Mouse (Mus musculus): ENCODE results near the gene Armh1. TPM values are rescaled to one million over a fixed set of nuclear protein-coding genes. Genes with fewer than 3 reads are reported as not detected.

The Armh1 gene
- 3.2 and 5.7 TPM in 2 replicates for polyA plus RNA-seq (2015; fragmentation: Nextera tagmentation; extraction: Ambion mirVana)

DNA sequence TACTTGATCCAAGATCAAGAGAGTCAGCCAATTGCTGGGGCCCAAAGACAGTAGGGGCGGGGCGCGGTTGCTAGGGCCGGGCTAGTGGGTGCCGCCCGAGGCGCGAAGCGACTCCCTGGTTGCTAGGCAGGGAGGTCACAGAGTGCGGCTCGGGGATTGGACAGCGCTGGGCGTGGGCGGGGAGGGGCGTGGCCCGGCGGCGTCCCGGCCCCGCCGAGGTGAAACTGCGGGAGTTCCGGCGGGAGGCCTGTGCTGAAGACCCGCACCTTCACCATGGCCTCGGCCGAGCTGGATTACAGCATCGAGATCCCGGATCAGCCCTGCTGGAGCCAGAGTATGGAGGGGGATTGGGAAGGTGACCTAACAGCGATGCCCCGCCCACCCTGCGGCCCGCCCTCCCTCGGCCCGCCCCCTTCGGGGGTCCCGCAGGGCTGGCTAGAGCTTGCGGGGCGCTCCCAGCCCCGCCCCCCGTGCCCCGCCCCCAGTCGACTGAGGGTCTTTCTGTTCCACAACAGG, at the start of gene Armh1, which contains the start of gene Tmem53:
TSS of gene Armh1 (minus strand) at position 325 of the 516 bp plus-strand sequence.
TSS of gene Tmem53 (plus strand) at position 151 of the 516 bp plus-strand sequence.
- Histone ChIP-seq H3K9ac (peak within 1 kb of the TSS; percentile 51; the same call in 1 of the 2 replicates), H3K27ac (replicated peaks) (peak within 1 kb of the TSS; percentile 94), H3K27me3 (no peaks in the 10 kb centered on the region), H3K4me2 (replicated peaks) (peak within 1 kb of the TSS; percentile 74), H3K4me3 (replicated peaks) (peak within 1 kb of the TSS; percentile 64), H3K36me3 (no peaks in the 10 kb centered on the region), H3K4me1 (peaks cover 34% of the 10 kb centered on the region), H3K9me3 (replicated peaks) (no peaks in the 10 kb centered on the region)
- 0% methylated on average over 42 of the region's 43 CpGs for WGBS
- peak; percentile 94 for ATAC-seq (ENCODE audit: insufficient number of reproducible peaks, low FRiP score, low TSS enrichment, low read depth)

DNA sequence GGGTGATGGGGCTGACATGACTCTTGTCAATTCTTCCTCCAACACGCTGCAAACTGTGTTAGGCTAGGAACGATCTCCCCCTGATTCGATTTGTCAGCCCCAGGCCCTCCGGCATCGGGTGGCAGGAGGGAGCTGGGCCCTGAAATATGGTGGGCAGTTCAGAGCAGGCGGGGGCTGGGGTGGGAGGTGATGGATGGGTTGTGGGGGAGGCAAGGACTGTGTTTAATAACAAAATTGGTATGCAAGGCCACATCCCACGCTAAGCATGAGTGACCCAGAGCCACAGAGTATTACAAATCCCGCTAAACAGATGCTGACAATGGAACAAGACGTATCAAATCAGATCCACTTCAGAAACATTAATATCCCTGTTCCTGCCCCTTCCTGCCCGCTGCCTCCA, 48.0 kb upstream of the Armh1 start:
- H3K4me3 ChIP-seq (replicated peaks), result no peak overlapping the region
- no peaks in the 10 kb centered on the region for H3K36me3 ChIP-seq
- H3K9me3 ChIP-seq (replicated peaks), result no peaks in the 10 kb centered on the region
- WGBS, result 70% methylated on average over 10 of the region's 10 CpGs
- no peak overlapping the region for H3K4me2 ChIP-seq (replicated peaks)
- H3K4me1 ChIP-seq, result peaks cover 15% of the 10 kb centered on the region
- H3K27ac ChIP-seq (replicated peaks), result no peak overlapping the region
- peaks cover 60% of the 10 kb centered on the region for H3K27me3 ChIP-seq
- no peak overlapping the region for H3K9ac ChIP-seq
- no peak for ATAC-seq (ENCODE audit: insufficient number of reproducible peaks, low FRiP score, low TSS enrichment, low read depth)

DNA sequence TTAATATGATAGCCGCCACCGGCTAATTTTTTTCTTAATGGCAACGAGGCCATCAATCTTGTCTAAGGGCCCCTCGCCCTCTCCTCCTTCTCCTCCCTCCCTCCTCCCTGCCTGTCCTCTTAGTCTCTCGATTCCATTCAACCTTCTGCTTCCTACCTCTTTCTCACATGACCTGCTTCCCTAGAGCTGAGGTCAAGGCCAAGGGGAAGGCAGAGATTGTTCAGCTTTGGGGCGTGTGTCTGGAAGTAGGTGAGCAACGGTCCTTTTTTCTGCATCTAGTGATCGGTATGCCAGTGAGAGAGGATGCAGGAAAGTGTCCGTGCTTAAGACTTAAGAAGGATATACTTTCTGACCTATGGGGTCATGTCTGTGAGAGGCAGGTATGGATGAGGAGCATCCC, 45.9 kb upstream of the Armh1 start:
- H3K27me3 ChIP-seq, result peaks cover 39% of the 10 kb centered on the region
- H3K9ac ChIP-seq, result no peak overlapping the region
- no peaks in the 10 kb centered on the region for H3K4me1 ChIP-seq
- ATAC-seq (ENCODE audit: insufficient number of reproducible peaks, low FRiP score, low TSS enrichment, low read depth), result no peak
- no peaks in the 10 kb centered on the region for H3K36me3 ChIP-seq
- H3K9me3 ChIP-seq (replicated peaks), result no peaks in the 10 kb centered on the region
- H3K4me2 ChIP-seq (replicated peaks), result no peak overlapping the region
- H3K4me3 ChIP-seq (replicated peaks), result no peak overlapping the region
- no peak overlapping the region for H3K27ac ChIP-seq (replicated peaks)
- WGBS, result 81% methylated on average over 9 of the region's 9 CpGs

DNA sequence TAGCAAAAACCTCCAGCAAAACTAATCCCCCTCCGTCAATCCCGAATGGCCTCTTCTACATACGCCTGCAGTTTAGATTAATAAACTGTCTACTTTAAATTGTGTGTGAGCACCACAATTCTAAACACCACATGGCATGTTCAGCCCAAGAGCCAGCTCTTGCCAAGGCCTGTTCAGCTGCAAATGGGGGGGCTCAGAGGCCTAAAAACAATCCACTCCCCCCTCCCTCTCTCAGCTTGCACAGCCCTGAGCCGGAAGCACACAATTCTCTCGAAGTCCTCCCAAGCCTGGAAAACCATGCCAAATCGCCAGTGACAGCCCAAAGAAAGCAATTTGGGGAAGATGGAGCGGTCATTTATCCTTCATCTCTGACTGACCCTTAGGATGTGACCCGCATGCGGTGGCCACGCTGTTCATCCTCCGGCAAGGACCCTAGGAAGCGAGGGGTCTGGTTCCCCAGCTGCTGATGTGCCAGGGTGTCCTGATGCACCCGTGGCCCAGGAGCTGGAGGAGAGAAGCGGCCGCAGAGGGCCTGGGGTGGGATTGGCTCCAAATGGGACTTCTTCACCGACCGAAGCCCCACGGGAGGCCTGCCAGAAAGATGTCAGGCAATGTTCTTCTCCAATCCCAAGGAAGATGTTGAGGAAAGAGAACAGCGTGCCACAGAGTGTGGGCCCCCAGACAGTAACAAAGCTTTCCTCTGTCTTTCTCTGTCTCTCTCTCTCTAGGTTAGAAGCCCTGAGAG, 45.1 kb upstream of the Armh1 start:
- no peak overlapping the region for H3K4me3 ChIP-seq (replicated peaks)
- H3K4me2 ChIP-seq (replicated peaks), result no peak overlapping the region
- no peaks in the 10 kb centered on the region for H3K9me3 ChIP-seq (replicated peaks)
- no peak overlapping the region for H3K27ac ChIP-seq (replicated peaks)
- 73% methylated on average over 19 of the region's 19 CpGs for WGBS
- H3K27me3 ChIP-seq, result peaks cover 33% of the 10 kb centered on the region
- no peak for ATAC-seq (ENCODE audit: insufficient number of reproducible peaks, low FRiP score, low TSS enrichment, low read depth)
- no peaks in the 10 kb centered on the region for H3K36me3 ChIP-seq
- H3K4me1 ChIP-seq, result no peaks in the 10 kb centered on the region
- no peak overlapping the region for H3K9ac ChIP-seq

DNA sequence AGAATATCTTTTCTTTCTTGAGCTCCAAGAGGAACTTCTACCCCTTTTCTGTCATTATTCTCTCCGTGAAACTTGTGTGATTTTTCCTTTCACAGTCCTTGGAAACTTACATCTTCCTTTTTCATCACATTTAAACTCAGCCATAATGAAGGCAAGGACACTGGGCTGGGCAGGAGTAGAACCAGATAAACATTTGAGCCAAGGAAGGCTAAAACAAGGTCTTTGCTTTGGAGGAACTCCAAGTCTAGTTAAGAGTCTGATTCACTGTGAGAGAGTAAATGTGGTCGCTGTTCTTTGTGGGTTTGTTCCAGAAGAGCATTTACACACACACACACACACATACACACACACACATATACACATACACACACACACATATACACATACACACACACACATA, 39.8 kb upstream of the Armh1 start:
- Histone ChIP-seq H3K4me3 (replicated peaks) (no peak overlapping the region), H3K4me1 (peaks cover 23% of the 10 kb centered on the region), H3K27me3 (0 out of 2 replicates have a peak, but pooled peaks cover 4% of the 10 kb centered on the region), H3K27ac (replicated peaks) (no peak overlapping the region), H3K9ac (no peak overlapping the region), H3K36me3 (peaks cover 8% of the 10 kb centered on the region; the same call in 1 of the 2 replicates), H3K9me3 (replicated peaks) (no peaks in the 10 kb centered on the region), H3K4me2 (replicated peaks) (no peak overlapping the region)
- 77% methylated on average over 2 of the region's 2 CpGs for WGBS
- no peak for ATAC-seq (ENCODE audit: insufficient number of reproducible peaks, low FRiP score, low TSS enrichment, low read depth)

DNA sequence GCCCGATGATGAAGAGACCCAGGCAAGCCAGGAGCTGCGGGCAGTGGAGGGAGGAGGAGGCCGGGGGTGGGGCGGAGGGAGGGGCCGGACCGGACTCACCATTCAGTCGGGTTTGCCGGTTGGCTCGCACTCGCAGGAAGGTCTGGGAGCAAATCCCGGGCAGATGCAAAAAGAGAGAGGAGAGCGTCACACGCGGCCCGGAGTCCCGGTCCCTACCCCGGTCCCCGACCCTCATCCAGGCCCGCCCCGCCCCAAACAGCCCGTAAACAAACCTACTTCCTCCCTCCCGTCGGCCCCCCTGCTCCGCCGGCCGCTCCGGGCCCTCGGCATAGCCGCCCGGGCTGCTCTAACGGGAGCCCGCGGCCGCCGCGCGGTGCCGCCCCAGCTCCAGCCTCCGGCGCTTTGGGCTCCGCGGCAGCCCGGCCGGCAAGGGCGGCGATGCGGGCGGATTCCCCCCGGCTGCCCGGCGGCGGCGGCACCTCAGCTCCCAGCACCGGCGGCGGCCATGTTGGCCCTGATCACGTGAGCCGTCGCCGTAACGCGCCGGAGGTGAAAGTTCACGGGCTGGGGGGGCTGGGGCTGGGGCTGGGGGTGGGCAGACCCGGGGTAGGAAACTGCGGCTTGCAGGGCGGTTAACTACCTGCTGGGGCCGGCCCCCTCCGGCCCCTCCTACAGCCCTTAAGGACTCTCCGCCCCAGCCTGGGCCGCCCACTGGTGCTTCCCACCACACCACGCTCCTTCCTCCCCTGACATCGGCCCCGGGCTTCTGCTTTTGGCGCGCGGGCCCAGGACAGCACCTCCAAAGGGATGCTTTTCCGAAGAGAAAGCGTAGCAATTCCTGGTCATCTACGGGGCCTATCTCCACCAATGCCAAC, 37.2 kb upstream of the Armh1 start:
- peaks cover 41% of the 10 kb centered on the region for H3K4me1 ChIP-seq
- peak; percentile 93 for ATAC-seq (ENCODE audit: insufficient number of reproducible peaks, low FRiP score, low TSS enrichment, low read depth)
- H3K9me3 ChIP-seq (replicated peaks), result no peaks in the 10 kb centered on the region
- no peaks in the 10 kb centered on the region for H3K27me3 ChIP-seq
- peaks cover 33% of the 10 kb centered on the region for H3K36me3 ChIP-seq
- peak overlapping the region; percentile 58 for H3K9ac ChIP-seq
- H3K27ac ChIP-seq (replicated peaks), result peak overlapping the region; percentile 96
- WGBS, result under 1% methylated on average over 65 of the region's 80 CpGs
- peak overlapping the region; percentile 77 for H3K4me3 ChIP-seq (replicated peaks)
- H3K4me2 ChIP-seq (replicated peaks), result peak overlapping the region; percentile 76

DNA sequence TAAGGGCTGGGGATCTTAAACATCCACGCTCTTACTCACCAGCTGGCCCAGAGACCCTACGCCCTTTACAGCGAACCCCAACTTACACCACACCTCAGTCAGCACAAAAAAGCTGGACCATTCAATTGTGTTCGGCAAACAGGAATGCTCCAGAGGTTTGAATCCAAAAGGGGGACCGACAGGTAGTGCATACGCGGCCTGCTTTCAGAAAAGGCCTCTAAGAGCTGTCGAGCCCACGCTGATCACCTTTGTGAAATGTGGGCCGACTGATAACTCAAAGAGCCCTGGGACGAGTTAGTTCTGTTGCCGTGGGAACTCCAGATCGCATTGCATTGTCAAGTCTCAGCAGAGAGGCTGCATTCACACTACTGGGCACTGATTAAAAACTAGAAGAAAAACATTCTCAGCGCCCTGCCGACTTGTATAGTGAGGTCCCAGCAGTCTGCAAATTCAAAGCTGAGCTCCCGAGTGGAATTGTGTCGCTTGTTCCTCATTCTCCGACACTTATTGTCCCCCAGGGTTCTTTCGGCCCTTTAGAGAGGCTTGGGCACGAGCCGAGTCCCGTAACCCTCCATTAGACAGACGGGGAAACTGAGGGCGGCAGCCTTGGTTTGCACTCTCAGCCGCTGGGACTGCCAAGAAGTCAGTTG, 36.5 kb upstream of the Armh1 start:
- peak overlapping the region; percentile 77 for H3K4me3 ChIP-seq (replicated peaks)
- peak overlapping the region; percentile 58 for H3K9ac ChIP-seq
- no peaks in the 10 kb centered on the region for H3K27me3 ChIP-seq
- H3K36me3 ChIP-seq, result peaks cover 38% of the 10 kb centered on the region
- H3K4me1 ChIP-seq, result peaks cover 49% of the 10 kb centered on the region
- H3K27ac ChIP-seq (replicated peaks), result peak overlapping the region; percentile 96
- no peak for ATAC-seq (ENCODE audit: insufficient number of reproducible peaks, low FRiP score, low TSS enrichment, low read depth)
- no peaks in the 10 kb centered on the region for H3K9me3 ChIP-seq (replicated peaks)
- peak overlapping the region; percentile 76 for H3K4me2 ChIP-seq (replicated peaks)
- WGBS, result 21% methylated on average over 25 of the region's 25 CpGs

DNA sequence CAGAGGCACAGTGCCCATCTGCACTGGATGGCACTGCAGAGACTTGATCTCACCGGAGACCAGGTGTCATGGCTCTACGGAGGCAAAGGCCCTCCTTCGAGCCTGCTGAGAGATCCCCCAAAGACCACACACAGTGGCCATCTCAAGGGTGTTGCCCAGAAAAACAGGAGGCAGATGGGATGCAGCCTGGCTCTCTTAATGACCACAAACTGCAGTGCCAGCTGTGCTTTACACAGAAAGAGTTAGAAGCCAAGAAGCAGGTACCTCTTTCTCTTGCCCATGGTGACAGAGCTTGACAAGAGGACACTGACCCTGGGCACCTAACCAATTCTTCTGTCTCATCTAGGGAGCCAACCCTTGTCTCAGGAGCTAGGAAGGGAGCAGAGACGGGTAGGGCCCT, 32.4 kb upstream of the Armh1 start:
- Histone ChIP-seq H3K36me3 (peaks cover 64% of the 10 kb centered on the region), H3K9me3 (replicated peaks) (no peaks in the 10 kb centered on the region), H3K9ac (no peak overlapping the region), H3K4me3 (replicated peaks) (no peak overlapping the region), H3K27me3 (no peaks in the 10 kb centered on the region), H3K27ac (replicated peaks) (no peak overlapping the region; the same call in 1 of the 2 replicates), H3K4me2 (replicated peaks) (no peak overlapping the region), H3K4me1 (peaks cover 52% of the 10 kb centered on the region)
- no peak for ATAC-seq (ENCODE audit: insufficient number of reproducible peaks, low FRiP score, low TSS enrichment, low read depth)
- WGBS, result 52% methylated on average over 4 of the region's 4 CpGs

DNA sequence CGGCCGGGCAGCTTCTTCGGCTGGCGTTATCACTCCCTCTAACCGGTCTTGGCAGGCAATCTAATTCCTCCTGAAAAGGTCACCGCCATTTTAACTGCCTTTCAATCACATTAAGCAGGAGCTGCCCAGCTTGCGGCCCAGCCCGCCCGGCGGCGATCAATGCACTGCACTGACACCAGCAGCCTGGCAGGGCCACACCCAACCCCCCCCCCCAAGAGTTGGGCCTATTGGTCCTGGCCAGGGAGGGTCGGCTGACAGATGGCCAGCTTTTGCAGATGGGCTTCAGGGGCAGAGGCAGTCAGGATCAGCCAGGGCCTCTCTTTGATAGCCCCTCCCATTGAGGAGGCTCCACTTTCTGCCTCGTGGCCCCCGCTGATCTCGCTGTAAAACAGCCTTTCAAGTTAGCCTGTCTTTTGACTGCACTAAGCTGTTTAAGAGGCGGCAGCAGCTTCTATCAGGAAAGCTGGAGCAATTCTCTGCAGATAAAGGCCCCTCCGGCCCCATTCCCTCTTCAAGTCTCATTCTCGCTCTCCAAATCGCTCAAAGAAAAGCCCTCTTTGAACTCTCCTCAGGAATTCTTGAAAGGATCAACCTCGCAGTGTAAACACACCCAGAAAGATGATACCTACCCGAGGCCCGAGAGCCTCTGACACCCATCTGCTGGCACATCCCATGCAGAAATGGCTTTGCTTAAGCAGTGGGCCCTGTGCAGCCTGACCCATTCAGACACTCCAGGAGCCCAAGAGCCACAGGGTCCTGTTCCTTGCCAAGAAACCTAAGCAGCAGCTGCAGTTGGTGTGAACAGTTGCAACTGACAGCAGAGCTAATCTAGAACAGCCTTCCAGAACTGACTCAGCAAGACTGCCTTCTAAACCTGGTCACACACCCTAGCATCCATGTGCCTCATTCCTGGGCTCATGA, 31.6 kb upstream of the Armh1 start:
- peaks cover 72% of the 10 kb centered on the region for H3K36me3 ChIP-seq
- peak overlapping the region; percentile 29; the same call in 1 of the 2 replicates for H3K27ac ChIP-seq (replicated peaks)
- H3K9me3 ChIP-seq (replicated peaks), result no peaks in the 10 kb centered on the region
- no peaks in the 10 kb centered on the region for H3K27me3 ChIP-seq
- peak; percentile 47 for ATAC-seq (ENCODE audit: insufficient number of reproducible peaks, low FRiP score, low TSS enrichment, low read depth)
- H3K9ac ChIP-seq, result no peak overlapping the region
- 45% methylated on average over 22 of the region's 22 CpGs for WGBS
- peaks cover 52% of the 10 kb centered on the region for H3K4me1 ChIP-seq
- no peak overlapping the region for H3K4me2 ChIP-seq (replicated peaks)
- no peak overlapping the region for H3K4me3 ChIP-seq (replicated peaks)
